8 mouse cellular contexts compared by ENCODE assay signal in the genomic region with DNA sequence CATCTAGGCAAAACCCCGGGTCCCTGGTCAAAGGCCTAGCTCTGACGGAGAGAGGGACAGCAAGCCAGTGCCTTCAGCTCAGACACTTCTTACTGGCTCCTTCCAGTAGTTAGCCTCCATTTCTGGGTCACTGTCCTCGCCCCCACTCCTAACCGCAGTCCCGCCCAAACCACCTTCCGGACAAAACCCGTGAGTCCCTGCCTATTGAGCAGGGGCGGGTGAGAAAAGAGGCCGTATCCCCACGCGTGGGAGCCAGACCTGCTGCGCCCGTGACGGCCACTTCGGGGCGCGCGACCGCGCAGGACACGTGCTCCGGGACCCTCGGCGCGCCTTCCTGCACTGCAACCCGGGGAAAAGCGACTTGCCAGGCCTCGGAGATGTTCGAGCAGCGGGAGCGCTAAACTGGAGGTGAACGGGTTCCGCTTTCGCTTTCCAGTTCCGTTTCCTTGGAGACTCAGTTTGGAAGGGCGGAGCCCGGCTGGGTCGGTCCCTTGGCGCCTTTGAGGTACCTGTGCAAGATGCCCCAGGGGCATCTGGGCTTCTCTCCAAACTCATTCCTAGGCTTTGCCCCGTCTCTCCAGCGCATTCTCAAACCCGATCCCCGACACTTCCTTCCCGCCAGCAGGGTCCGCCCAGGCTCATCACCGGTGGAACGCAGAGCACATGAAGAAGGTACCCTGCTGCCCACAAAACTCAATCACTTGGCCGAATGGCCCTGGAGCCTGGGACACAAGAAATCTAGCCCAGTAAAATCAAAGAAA. TPM values are rescaled to one million over a fixed set of nuclear protein-coding genes. Genes with fewer than 3 reads are reported as not detected.
DNase-seq lines count a peak whose midpoint lies in the region; ATAC-seq lines count a peak whose summit lies in the region.

A gene (minus strand): TSS at position 590 of the 761 bp plus-strand sequence.

- H3K4me2 ChIP-seq in hindbrain, embryonic 15.5 days, result peak within 1 kb of the TSS; percentile 92

- WGBS in hindbrain, embryonic 15.5 days, result under 1% methylated on average over 48 of the region's 48 CpGs

- ATAC-seq in activated CD4-positive, CD25-positive, alpha-beta regulatory T cell, adult 4 months, result peak; percentile 84
- peak; percentile 71 for ATAC-seq in common myeloid progenitor, adult 5-6 weeks (replicated peaks; ENCODE audit: low read depth, poor library complexity, severe bottlenecking)
- ATAC-seq in hindbrain, embryonic 15.5 days (ENCODE audit: low FRiP score, low read depth), result peak; percentile 92

- H3K9me3 ChIP-seq in hindbrain, embryonic 15.5 days, result no peaks in the 10 kb centered on the region

- DNase-seq in gastrocnemius, adult 18-20 months (ENCODE audit: low spot score), result peak; percentile 60
- peak; percentile 45 for DNase-seq in left cerebral cortex, adult 11 months (ENCODE audit: low spot score)
- peak; percentile 87 for DNase-seq in lung, postnatal 4 days
- peak; percentile 33 for DNase-seq in retina, postnatal 7 days (ENCODE audit: low read depth, low spot score)
- DNase-seq in urinary bladder, adult 18-20 months (ENCODE audit: low spot score in 2 of 2), result peak; percentile 69 to 78

- peak within 1 kb of the TSS; percentile 53 for H3K27ac ChIP-seq in hindbrain, embryonic 15.5 days (replicated peaks)

- H3K36me3 ChIP-seq in hindbrain, embryonic 15.5 days, result no peaks in the 10 kb centered on the region

- H3K27me3 ChIP-seq in hindbrain, embryonic 15.5 days, result 0 out of 2 replicates have a peak, but pooled peaks cover 2% of the 10 kb centered on the region

- H3K4me1 ChIP-seq in hindbrain, embryonic 15.5 days (replicated peaks), result peaks cover 11% of the 10 kb centered on the region

- H3K9ac ChIP-seq in hindbrain, embryonic 15.5 days, result peak within 1 kb of the TSS; percentile 63

- H3K4me3 ChIP-seq in hindbrain, embryonic 15.5 days, result peak within 1 kb of the TSS; percentile 58

RNA-seq across cellular contexts. Expression of the gene that starts here (rescaled TPM):
- polyA plus RNA-seq in activated CD4-positive, CD25-positive, alpha-beta regulatory T cell, adult 4 months (2017; shearing (Covaris generic)), result 10 to 100 TPM; 39.0 to 45.0 TPM
- total RNA-seq in common myeloid progenitor, adult 5-6 weeks (2017), result 45.1 and 45.4 TPM in 2 replicates
- total RNA-seq in gastrocnemius, adult 18-20 months (2021), result 1 to 10 TPM in 1 of 2 experiments, under 1 TPM in 1; 0.75 to 1.5 TPM
- 7.1 and 7.8 TPM in 2 replicates for polyA plus RNA-seq in hindbrain, embryonic 15.5 days (2015; fragmentation: Nextera tagmentation; extraction: Ambion mirVana)

Comparison
In these comparisons a context has a peak if more than half of its experiments do, and no peak if none do; other contexts are left out.
1. Peak in every context shown above with its lines: DNase-seq, ATAC-seq, H3K4me3 ChIP-seq and H3K27ac ChIP-seq.
2. RNA of the gene that starts here (total RNA-seq): 45.1 to 45.4 TPM in common myeloid progenitor, adult 5-6 weeks; 0.75 to 1.5 TPM in gastrocnemius, adult 18-20 months; every median in the first group is over 10 times any median in the second.
3. DNase-seq: peak in every context shown above with its lines; median percentile 87 in lung, postnatal 4 days; 74 in urinary bladder, adult 18-20 months; 60 in gastrocnemius, adult 18-20 months; 45 in left cerebral cortex, adult 11 months; 33 in retina, postnatal 7 days.